Comparison of ENCODE assay signal across 1 mouse cellular context in the genomic region with DNA sequence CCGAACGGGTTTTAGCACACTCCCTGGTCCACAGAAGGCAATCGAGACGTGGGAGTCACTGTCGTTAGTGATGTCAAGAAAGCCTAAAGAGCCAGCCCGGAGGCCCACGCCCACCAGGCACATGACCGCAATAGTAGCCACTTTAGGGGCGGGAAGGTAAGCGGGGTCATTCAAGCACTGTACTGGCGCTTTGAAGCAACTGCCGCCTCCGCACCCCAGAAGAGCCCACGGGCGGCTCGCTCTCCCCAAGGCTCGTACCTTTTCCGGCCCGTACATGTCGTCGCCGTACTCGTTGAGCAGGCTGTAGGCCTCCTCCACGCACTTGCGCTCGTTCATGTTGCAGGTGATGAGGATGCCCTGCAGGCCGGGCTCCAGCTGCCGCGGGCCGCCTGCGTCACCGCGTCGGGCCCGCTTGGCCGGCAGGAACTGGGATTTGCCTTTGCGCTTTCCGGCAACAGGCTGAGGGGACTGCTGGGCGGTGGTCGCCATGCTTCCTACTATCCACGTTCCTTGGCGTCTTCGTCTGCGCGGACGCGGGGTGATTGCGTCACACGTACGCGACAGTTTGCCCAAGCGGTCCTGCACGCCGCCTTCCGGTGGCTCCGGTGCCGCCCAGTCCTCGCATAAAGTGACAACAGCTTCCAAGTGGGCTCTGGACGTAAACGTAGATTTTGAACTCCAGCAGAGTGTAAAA.
A peak's percentile ranks its signal among the peaks of the same experiment; 100 is the strongest.
TF ChIP-seq lines count a peak whose summit lies in the region.

Gene Thumpd1 (minus strand): TSS at position 546 of the 694 bp plus-strand sequence.

TF ChIP-seq in MEL, 35 proteins besides CTCF, POLR2A, EP300 and RAD21 (continued from another document):
- TF ChIP-seq CHD1 (IDR thresholded peaks at IDR 0.05; ENCODE audit: low read depth, low read length) (no peak), E2F4 (IDR thresholded peaks at IDR 0.05; ENCODE audit: borderline replicate concordance, low read depth, low read length) (no peak), TBP (IDR thresholded peaks at IDR 0.05; ENCODE audit: low read depth, low read length) (peak; percentile 76), CHD2 (IDR thresholded peaks at IDR 0.05; ENCODE audit: low read length) (no peak), USF1 (IDR thresholded peaks at IDR 0.05; ENCODE audit: low read depth, low read length) (peak; percentile 66), ZNF384 (IDR thresholded peaks at IDR 0.05; ENCODE audit: low read depth, low read length) (no peak), TCF12 (IDR thresholded peaks at IDR 0.05; ENCODE audit: low read depth, low read length) (peak; percentile 72), NRF1 (IDR thresholded peaks at IDR 0.05; ENCODE audit: insufficient read depth, low read depth, low read length, poor library complexity, severe bottlenecking) (peak; percentile 48; the same call in 1 of the 2 replicates)
